Mouse (Mus musculus): ENCODE results near the gene Fgf8. TPM values are rescaled to one million over a fixed set of nuclear protein-coding genes. Genes with fewer than 3 reads are reported as not detected.

The Fgf8 gene
- polyA plus RNA-seq, 1 experiment: 1.5 TPM

- H3K27ac ChIP-seq (ENCODE audit: control insufficient read depth, insufficient read depth, low read depth, low read length): no peak overlapping the region
- no peaks in the 10 kb centered on the region for H3K4me1 ChIP-seq (ENCODE audit: control insufficient read depth, insufficient read depth, low read length)
- TF ChIP-seq CTCF (IDR thresholded peaks at IDR 0.05; ENCODE audit: control insufficient read depth, insufficient read depth, insufficient replicate concordance, low read depth, low read length) (no peak), POLR2A (IDR thresholded peaks at IDR 0.05; ENCODE audit: control insufficient read depth, low read depth, low read length) (no peak)
- peaks cover 9% of the 10 kb centered on the region for H3K36me3 ChIP-seq (ENCODE audit: control insufficient read depth, insufficient read depth, low read length)
- H3K4me3 ChIP-seq (ENCODE audit: control insufficient read depth, low read depth, low read length): peak overlapping the region; percentile 32; the same call in 1 of the 2 replicates
- H3K27me3 ChIP-seq (ENCODE audit: control insufficient read depth, insufficient read depth, low read length): no peaks in the 10 kb centered on the region
Measured at GRCm38 (mm10) chr19:45771501-45771900, 28.8 kb upstream of the Fgf8 start.

DNA sequence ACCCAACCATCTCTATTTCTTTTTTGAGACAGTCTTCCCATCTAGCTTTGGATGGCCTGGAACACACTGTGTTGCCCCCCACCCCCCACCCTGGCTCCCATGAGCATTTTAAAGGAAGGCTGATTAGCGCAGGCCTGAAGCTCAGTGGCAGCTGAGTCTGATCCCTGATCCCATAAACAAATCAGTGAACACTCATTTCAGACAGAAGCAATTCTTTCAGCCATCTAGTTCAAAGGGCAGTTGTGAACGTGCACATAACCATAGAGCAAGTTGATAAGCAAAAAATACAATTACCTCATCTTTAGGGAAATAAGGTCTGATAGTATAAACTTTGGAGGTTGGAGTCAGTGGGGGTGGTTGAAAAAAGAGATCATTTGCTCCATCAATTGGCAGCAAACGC, 18.1 kb upstream of the Fgf8 start:
- no peak for TF ChIP-seq POLR2A (IDR thresholded peaks at IDR 0.05; ENCODE audit: control insufficient read depth, low read depth, low read length)
- no peak for TF ChIP-seq CTCF (IDR thresholded peaks at IDR 0.05; ENCODE audit: control insufficient read depth, insufficient read depth, insufficient replicate concordance, low read depth, low read length)
- Histone ChIP-seq H3K27me3 (ENCODE audit: control insufficient read depth, insufficient read depth, low read length) (no peaks in the 10 kb centered on the region), H3K36me3 (ENCODE audit: control insufficient read depth, insufficient read depth, low read length) (peaks cover 6% of the 10 kb centered on the region), H3K4me1 (ENCODE audit: control insufficient read depth, insufficient read depth, low read length) (no peaks in the 10 kb centered on the region), H3K4me3 (ENCODE audit: control insufficient read depth, low read depth, low read length) (no peak overlapping the region), H3K27ac (ENCODE audit: control insufficient read depth, insufficient read depth, low read depth, low read length) (no peak overlapping the region)

DNA sequence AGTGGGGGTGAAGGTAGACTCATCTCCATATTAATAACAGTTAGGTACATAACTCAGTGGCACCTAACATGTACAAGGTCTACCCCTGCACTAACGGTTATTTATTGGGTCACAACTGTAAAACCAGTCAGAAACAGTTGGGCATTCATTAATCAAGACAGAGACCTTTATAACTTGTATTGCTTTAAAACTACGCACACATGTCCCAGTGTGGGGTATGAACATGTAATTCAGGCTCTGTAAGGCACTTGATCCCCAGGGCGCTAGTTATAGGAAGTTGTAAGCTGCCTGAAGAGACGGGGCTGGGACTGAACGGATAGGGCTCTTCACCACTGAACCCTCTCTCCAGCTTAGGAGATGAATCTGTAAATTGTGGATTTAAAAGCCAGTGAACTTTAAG, 16.0 kb upstream of the Fgf8 start:
- Histone ChIP-seq H3K4me3 (ENCODE audit: control insufficient read depth, low read depth, low read length) (no peak overlapping the region), H3K36me3 (ENCODE audit: control insufficient read depth, insufficient read depth, low read length) (peaks cover 6% of the 10 kb centered on the region), H3K27ac (ENCODE audit: control insufficient read depth, insufficient read depth, low read depth, low read length) (no peak overlapping the region), H3K27me3 (ENCODE audit: control insufficient read depth, insufficient read depth, low read length) (no peaks in the 10 kb centered on the region), H3K4me1 (ENCODE audit: control insufficient read depth, insufficient read depth, low read length) (no peaks in the 10 kb centered on the region)
- no peak for TF ChIP-seq CTCF (IDR thresholded peaks at IDR 0.05; ENCODE audit: control insufficient read depth, insufficient read depth, insufficient replicate concordance, low read depth, low read length)
- no peak for TF ChIP-seq POLR2A (IDR thresholded peaks at IDR 0.05; ENCODE audit: control insufficient read depth, low read depth, low read length)

- Histone ChIP-seq H3K4me3 (ENCODE audit: control insufficient read depth, low read depth, low read length) (no peak overlapping the region), H3K4me1 (ENCODE audit: control insufficient read depth, insufficient read depth, low read length) (peaks cover 3% of the 10 kb centered on the region), H3K27me3 (ENCODE audit: control insufficient read depth, insufficient read depth, low read length) (no peaks in the 10 kb centered on the region), H3K27ac (ENCODE audit: control insufficient read depth, insufficient read depth, low read depth, low read length) (no peak overlapping the region), H3K36me3 (ENCODE audit: control insufficient read depth, insufficient read depth, low read length) (peaks cover 2% of the 10 kb centered on the region)
- TF ChIP-seq POLR2A (IDR thresholded peaks at IDR 0.05; ENCODE audit: control insufficient read depth, low read depth, low read length) (no peak), CTCF (IDR thresholded peaks at IDR 0.05; ENCODE audit: control insufficient read depth, insufficient read depth, insufficient replicate concordance, low read depth, low read length) (no peak)
Measured at GRCm38 (mm10) chr19:45753551-45753950, 10.8 kb upstream of the Fgf8 start.

DNA sequence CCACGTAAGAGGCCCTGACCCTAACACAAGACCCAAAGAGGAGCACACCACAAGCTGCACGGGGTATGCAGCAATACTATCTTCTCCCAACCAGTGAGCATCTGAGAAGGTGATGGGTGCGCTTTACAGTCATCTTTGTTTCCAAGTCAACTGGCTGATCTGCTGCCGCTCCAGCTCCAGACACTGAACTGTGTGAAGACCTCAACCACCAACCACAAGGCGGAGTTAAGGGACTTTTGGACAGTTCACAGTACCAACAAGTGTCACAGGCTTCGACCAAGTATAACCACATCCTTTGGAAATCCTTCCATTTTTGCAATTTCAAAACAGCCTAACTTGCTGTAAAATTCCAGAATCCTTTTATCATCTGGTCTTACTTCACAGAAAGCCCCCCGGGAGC, 9.2 kb upstream of the Fgf8 start:
- peaks cover 2% of the 10 kb centered on the region for H3K36me3 ChIP-seq (ENCODE audit: control insufficient read depth, insufficient read depth, low read length)
- no peak for TF ChIP-seq CTCF (IDR thresholded peaks at IDR 0.05; ENCODE audit: control insufficient read depth, insufficient read depth, insufficient replicate concordance, low read depth, low read length)
- H3K27me3 ChIP-seq (ENCODE audit: control insufficient read depth, insufficient read depth, low read length): no peaks in the 10 kb centered on the region
- no peak overlapping the region for H3K27ac ChIP-seq (ENCODE audit: control insufficient read depth, insufficient read depth, low read depth, low read length)
- no peak overlapping the region for H3K4me3 ChIP-seq (ENCODE audit: control insufficient read depth, low read depth, low read length)
- H3K4me1 ChIP-seq (ENCODE audit: control insufficient read depth, insufficient read depth, low read length): peaks cover 16% of the 10 kb centered on the region

DNA sequence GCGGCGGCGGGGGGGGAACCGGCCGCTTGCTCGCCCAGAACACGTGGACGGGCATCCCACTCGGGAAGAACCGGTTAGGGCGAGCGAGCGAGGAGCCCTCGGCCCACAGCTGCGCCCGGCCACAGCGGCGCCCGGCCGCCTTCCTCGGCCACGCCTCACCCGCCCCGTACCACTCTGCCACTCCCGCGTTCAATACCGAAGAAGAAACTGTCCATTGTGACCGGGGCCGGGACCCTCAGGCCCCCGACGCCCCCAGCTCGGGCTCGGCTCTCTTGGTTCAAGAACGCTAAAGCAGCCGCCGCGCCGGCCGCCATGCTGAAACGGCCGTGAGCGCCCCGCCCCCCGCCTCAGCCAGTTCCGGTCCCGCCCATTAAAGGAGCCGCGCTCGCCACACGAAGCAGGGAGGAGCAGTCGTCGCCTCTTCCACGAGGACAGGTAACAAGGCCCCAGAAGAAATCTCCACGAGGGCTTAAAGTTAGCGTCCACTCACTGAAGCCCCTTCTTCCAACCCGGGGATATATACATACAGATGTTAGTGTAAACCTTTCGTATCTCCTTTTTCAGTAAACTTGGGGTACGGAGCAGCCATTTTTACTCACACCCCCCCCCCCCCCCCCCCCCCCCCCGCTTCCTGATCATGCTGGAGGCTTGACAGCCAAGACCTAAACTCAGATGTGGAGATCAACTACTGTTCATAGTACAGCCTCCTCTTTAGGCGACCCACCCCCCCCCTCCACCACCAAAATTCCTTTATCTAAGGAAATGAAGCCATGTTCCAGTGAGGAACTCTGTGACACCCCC, 6.7 kb upstream of the Fgf8 start, which contains the start of gene Npm3:
TSS of gene Npm3 (minus strand) at position 349 of the 801 bp plus-strand sequence.
- no peaks in the 10 kb centered on the region for H3K27me3 ChIP-seq (ENCODE audit: control insufficient read depth, insufficient read depth, low read length)
- peaks cover 29% of the 10 kb centered on the region for H3K4me1 ChIP-seq (ENCODE audit: control insufficient read depth, insufficient read depth, low read length)
- H3K4me3 ChIP-seq (ENCODE audit: control insufficient read depth, low read depth, low read length): peak within 1 kb of the TSS; percentile 99
- H3K27ac ChIP-seq (ENCODE audit: control insufficient read depth, insufficient read depth, low read depth, low read length): peak within 1 kb of the TSS; percentile 99
- no peak for TF ChIP-seq CTCF (IDR thresholded peaks at IDR 0.05; ENCODE audit: control insufficient read depth, insufficient read depth, insufficient replicate concordance, low read depth, low read length)
- TF ChIP-seq POLR2A (IDR thresholded peaks at IDR 0.05; ENCODE audit: control insufficient read depth, low read depth, low read length): peak; percentile 65; the same call in 1 of the 2 replicates
- no peaks in the 10 kb centered on the region; the same call in 1 of the 2 replicates for H3K36me3 ChIP-seq (ENCODE audit: control insufficient read depth, insufficient read depth, low read length)

GRCm38 (mm10) chr19:45748691-45749242, 6.1 kb upstream of the Fgf8 start:
- peak overlapping the region; percentile 99 for H3K4me3 ChIP-seq (ENCODE audit: control insufficient read depth, low read depth, low read length)
- no peaks in the 10 kb centered on the region; the same call in 1 of the 2 replicates for H3K36me3 ChIP-seq (ENCODE audit: control insufficient read depth, insufficient read depth, low read length)
- peak overlapping the region; percentile 99 for H3K27ac ChIP-seq (ENCODE audit: control insufficient read depth, insufficient read depth, low read depth, low read length)
- peaks cover 30% of the 10 kb centered on the region for H3K4me1 ChIP-seq (ENCODE audit: control insufficient read depth, insufficient read depth, low read length)
- H3K27me3 ChIP-seq (ENCODE audit: control insufficient read depth, insufficient read depth, low read length): no peaks in the 10 kb centered on the region
- TF ChIP-seq CTCF (IDR thresholded peaks at IDR 0.05; ENCODE audit: control insufficient read depth, insufficient read depth, insufficient replicate concordance, low read depth, low read length): no peak
- no peak; the same call in 1 of the 2 replicates for TF ChIP-seq POLR2A (IDR thresholded peaks at IDR 0.05; ENCODE audit: control insufficient read depth, low read depth, low read length)
